ENCODE assay signal across 10 mouse cellular contexts in the genomic region with DNA sequence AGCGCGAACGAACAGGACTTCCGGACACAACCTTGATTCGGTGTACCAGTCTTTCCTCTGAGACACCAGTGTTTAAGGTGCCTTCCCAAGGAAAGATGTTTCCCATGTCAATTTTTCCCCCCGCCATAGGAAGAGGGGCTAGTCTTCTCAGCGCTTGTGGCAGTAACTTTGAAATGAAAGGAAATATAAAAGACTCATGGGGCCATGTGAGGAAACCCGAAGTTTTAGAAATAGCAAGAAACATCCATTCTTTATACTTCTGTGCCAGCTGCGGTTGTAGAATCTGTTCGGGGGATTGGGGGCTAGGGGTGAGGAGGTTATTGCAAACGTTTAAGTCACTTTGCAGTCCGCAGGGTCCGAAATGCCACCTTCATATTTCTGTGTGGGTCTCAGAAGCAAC. TPM values are rescaled to one million over a fixed set of nuclear protein-coding genes. Genes with fewer than 3 reads are reported as not detected.
DNase-seq lines count a peak whose midpoint lies in the region; ATAC-seq and TF ChIP-seq lines count a peak whose summit lies in the region.
"Had no signal": no experiment of that assay in that cellular context is flagged by ENCODE, and none has a peak within 500 bp of the region (broad histone marks: within the 10 kb centered on the region; RNA-seq: fewer than 3 reads in every experiment).

No protein-coding gene starts in this region.

- H3K4me2 ChIP-seq in lung, postnatal 0 days (replicated peaks; ENCODE audit: low read depth, low read length) = peak overlapping the region; percentile 39; the same call in 1 of the 2 replicates
- peak overlapping the region; percentile 47 for H3K4me2 ChIP-seq in limb, embryonic 15.5 days
- peak overlapping the region; percentile 35 for H3K4me2 ChIP-seq in stomach, postnatal 0 days (replicated peaks; ENCODE audit: low read depth)

- H3K9me3 ChIP-seq in erythroblast, embryonic 14.5 days (ENCODE audit: control insufficient read depth, low read length) = peaks cover 2% of the 10 kb centered on the region; the same call in 1 of the 2 replicates
- H3K9me3 ChIP-seq in lung, postnatal 0 days (ENCODE audit: low read length) = no peaks in the 10 kb centered on the region
- no peaks in the 10 kb centered on the region for H3K9me3 ChIP-seq in limb, embryonic 15.5 days
- H3K9me3 ChIP-seq in stomach, postnatal 0 days (ENCODE audit: control insufficient read depth, low read length) = no peaks in the 10 kb centered on the region

- H3K27ac ChIP-seq in lung, postnatal 0 days (ENCODE audit: low read length) = no peak overlapping the region
- H3K27ac ChIP-seq in limb, embryonic 15.5 days = no peak overlapping the region
- H3K27ac ChIP-seq in stomach, postnatal 0 days (replicated peaks) = no peak overlapping the region

- H3K4me3 ChIP-seq in erythroblast, embryonic 14.5 days (replicated peaks) = peak overlapping the region; percentile 57
- H3K4me3 ChIP-seq in lung, postnatal 0 days (ENCODE audit: low read depth, low read length) = no peak overlapping the region; the same call in 1 of the 2 replicates
- peak overlapping the region; percentile 25 for H3K4me3 ChIP-seq in limb, embryonic 15.5 days
- peak overlapping the region; percentile 10; the same call in 1 of the 2 replicates for H3K4me3 ChIP-seq in stomach, postnatal 0 days (ENCODE audit: low read depth, low read length)

- 17% methylated on average over 13 of the region's 13 CpGs for WGBS in lung, postnatal 0 days
- 16% methylated on average over 13 of the region's 13 CpGs for WGBS in limb, embryonic 15.5 days
- WGBS in stomach, postnatal 0 days = 21% methylated on average over 13 of the region's 13 CpGs

- no peaks in the 10 kb centered on the region for H3K36me3 ChIP-seq in erythroblast, embryonic 14.5 days (ENCODE audit: control insufficient read depth)
- H3K36me3 ChIP-seq in lung, postnatal 0 days (ENCODE audit: insufficient read depth, low read length) = no peaks in the 10 kb centered on the region
- no peaks in the 10 kb centered on the region for H3K36me3 ChIP-seq in limb, embryonic 15.5 days
- no peaks in the 10 kb centered on the region for H3K36me3 ChIP-seq in stomach, postnatal 0 days (ENCODE audit: control insufficient read depth, insufficient read depth, low read length)

- H3K27me3 ChIP-seq in erythroblast, embryonic 14.5 days (ENCODE audit: control insufficient read depth) = peaks cover 22% of the 10 kb centered on the region
- H3K27me3 ChIP-seq in lung, postnatal 0 days (replicated peaks; ENCODE audit: insufficient read depth, low read length) = no peaks in the 10 kb centered on the region
- H3K27me3 ChIP-seq in limb, embryonic 15.5 days = peaks cover 4% of the 10 kb centered on the region; the same call in 1 of the 2 replicates
- no peaks in the 10 kb centered on the region for H3K27me3 ChIP-seq in stomach, postnatal 0 days (ENCODE audit: control insufficient read depth, insufficient read depth, low read length)

- TF ChIP-seq EP300 in lung, postnatal 0 days (IDR thresholded peaks at IDR 0.05) = no peak
- no peak for TF ChIP-seq EP300 in stomach, postnatal 0 days (optimal IDR thresholded peaks at IDR 0.05)

- no peak overlapping the region for H3K9ac ChIP-seq in lung, postnatal 0 days (replicated peaks; ENCODE audit: low read depth)
- H3K9ac ChIP-seq in limb, embryonic 15.5 days = no peak overlapping the region
- H3K9ac ChIP-seq in stomach, postnatal 0 days (ENCODE audit: low read length) = no peak overlapping the region

- no peak for ATAC-seq in erythroblast, adult 5-6 weeks (replicated peaks; ENCODE audit: low FRiP score, poor library complexity, severe bottlenecking)
- no peak for ATAC-seq in lung, postnatal 0 days
- no peak for ATAC-seq in limb, embryonic 15.5 days (ENCODE audit: insufficient number of reproducible peaks, low FRiP score, low TSS enrichment, low read depth)
- ATAC-seq in stomach, postnatal 0 days (ENCODE audit: low FRiP score, low TSS enrichment) = no peak

- no peak for DNase-seq in lung, postnatal 0 days (ENCODE audit: low spot score)
- DNase-seq in lung, adult 18-20 months = no peak
- no peak for DNase-seq in stomach, postnatal 0 days (ENCODE audit: low spot score)
- no peak for DNase-seq in ovary, adult 18-20 months (ENCODE audit: low spot score)
- DNase-seq in left cerebral cortex, postnatal 14 days (ENCODE audit: low spot score in 2 of 2) = no peak
- DNase-seq: adrenal gland, postnatal 10 days had no signal

- H3K4me1 ChIP-seq in erythroblast, embryonic 14.5 days (ENCODE audit: control insufficient read depth) = peaks cover 25% of the 10 kb centered on the region
- no peaks in the 10 kb centered on the region for H3K4me1 ChIP-seq in lung, postnatal 0 days (ENCODE audit: insufficient read depth, low read depth, low read length)
- 0 out of 2 replicates have a peak, but pooled peaks cover 7% of the 10 kb centered on the region for H3K4me1 ChIP-seq in limb, embryonic 15.5 days
- H3K4me1 ChIP-seq in stomach, postnatal 0 days (replicated peaks; ENCODE audit: control insufficient read depth, insufficient read depth) = no peaks in the 10 kb centered on the region

- no peak for TF ChIP-seq CTCF in lung, postnatal 0 days (IDR thresholded peaks at IDR 0.05)
- TF ChIP-seq CTCF in stomach, postnatal 0 days (IDR thresholded peaks at IDR 0.05; ENCODE audit: low read depth) = no peak

- intact Hi-C loops in left cerebral cortex, postnatal 14 days (cut with DNase I) = no loop called here

RNA-seq across cellular contexts. Expression of a gene that starts 49.3 kb away (rescaled TPM):
- not detected in 2 replicates for polyA plus RNA-seq in erythroblast, embryonic 14.5 days (2012)
- not detected in 2 replicates for total RNA-seq in erythroblast, adult 5-6 weeks (2015; ENCODE audit: low replicate concordance)
- total RNA-seq in erythroblast, adult 5-6 weeks (2017; ENCODE audit: low replicate concordance) = not detected in 2 replicates
- polyA plus RNA-seq in lung, postnatal 0 days (2015; fragmentation: Nextera tagmentation; extraction: Ambion mirVana) = not detected in 2 replicates
- polyA plus RNA-seq in limb, embryonic 15.5 days (2015; fragmentation: Nextera tagmentation; extraction: Ambion mirVana) = not detected in 2 replicates
- polyA plus RNA-seq in stomach, postnatal 0 days (2015; fragmentation: Nextera tagmentation; extraction: Ambion mirVana) = 0.06 TPM in 1 of 2 replicates, not detected in the other
- not detected for total RNA-seq in left cerebral cortex, postnatal 14 days (2021)
- total RNA-seq: adrenal gland, postnatal 10 days; layer of hippocampus, postnatal 25 days had no signal
